Mouse (Mus musculus): ENCODE data around the gene Mfrp.

Gene Mfrp

GRCm38 (mm10) chr9:44101490-44101889 is at the start of gene Mfrp:
Gene Mfrp, plus strand, starts transcription at chr9:44101729.
- DNase-seq (ENCODE audit: extremely low spot score) = no peak

- DNase-seq (ENCODE audit: extremely low spot score) = no peak
Measured at GRCm38 (mm10) chr9:44052855-44053254, 48.7 kb upstream of the Mfrp start.

- no peak for DNase-seq (ENCODE audit: extremely low spot score)
Measured at GRCm38 (mm10) chr9:44053936-44054335, 47.6 kb upstream of the Mfrp start.

- DNase-seq (ENCODE audit: extremely low spot score) = no peak
Measured at GRCm38 (mm10) chr9:44058606-44059005, 42.9 kb upstream of the Mfrp start.

- no peak for DNase-seq (ENCODE audit: extremely low spot score)
Measured at GRCm38 (mm10) chr9:44065177-44065576, 36.4 kb upstream of the Mfrp start.

GRCm38 (mm10) chr9:44066785-44067225 is 34.7 kb upstream of the Mfrp start, which contains the start of gene Usp2:
Gene Usp2, plus strand, starts transcription at chr9:44067021.
- DNase-seq (ENCODE audit: extremely low spot score) = peak; percentile 100

- peak; percentile 38 for DNase-seq (ENCODE audit: extremely low spot score)
Measured at GRCm38 (mm10) chr9:44067241-44067959, 34.1 kb upstream of the Mfrp start.

- DNase-seq (ENCODE audit: extremely low spot score) = no peak
Measured at GRCm38 (mm10) chr9:44067960-44068330, 33.6 kb upstream of the Mfrp start.

- peak; percentile 26 for DNase-seq (ENCODE audit: extremely low spot score)
Measured at GRCm38 (mm10) chr9:44069252-44069651, 32.3 kb upstream of the Mfrp start.

GRCm38 (mm10) chr9:44070113-44070843 is 31.3 kb upstream of the Mfrp start:
- no peak for DNase-seq (ENCODE audit: extremely low spot score)

- peak; percentile 32 for DNase-seq (ENCODE audit: extremely low spot score)
Measured at GRCm38 (mm10) chr9:44070844-44071231, 30.7 kb upstream of the Mfrp start.

GRCm38 (mm10) chr9:44071914-44072598 is 29.5 kb upstream of the Mfrp start:
- DNase-seq (ENCODE audit: extremely low spot score) = peak; percentile 70

GRCm38 (mm10) chr9:44072599-44072915 is 29.0 kb upstream of the Mfrp start:
- DNase-seq (ENCODE audit: extremely low spot score) = peak; percentile 37

- peak; percentile 20 for DNase-seq (ENCODE audit: extremely low spot score)
Measured at GRCm38 (mm10) chr9:44073115-44073514, 28.4 kb upstream of the Mfrp start.

GRCm38 (mm10) chr9:44074395-44075275 is 26.9 kb upstream of the Mfrp start:
- DNase-seq (ENCODE audit: extremely low spot score) = peak; percentile 24

- no peak for DNase-seq (ENCODE audit: extremely low spot score)
Measured at GRCm38 (mm10) chr9:44075276-44075995, 26.1 kb upstream of the Mfrp start.

- no peak for DNase-seq (ENCODE audit: extremely low spot score)
Measured at GRCm38 (mm10) chr9:44075996-44076763, 25.3 kb upstream of the Mfrp start.

GRCm38 (mm10) chr9:44076764-44077120 is 24.8 kb upstream of the Mfrp start:
- peak; percentile 66 for DNase-seq (ENCODE audit: extremely low spot score)

GRCm38 (mm10) chr9:44077266-44077910 is 24.1 kb upstream of the Mfrp start:
- no peak for DNase-seq (ENCODE audit: extremely low spot score)
